Mouse (Mus musculus) myocyte (in vitro differentiated cells): Measurements from ENCODE around the gene Ntan1.

Experiments used
- E2F4 ChIP-seq: IDR thresholded peaks from one replicate; pipeline ENCODE4 v1.6.1; 2011; ENCODE audit warnings: mild to moderate bottlenecking, control low read depth, moderate library complexity; ENCODE audit not compliant: insufficient read depth
- MAX ChIP-seq: IDR thresholded peaks from one replicate; pipeline ENCODE4 v1.6.1; 2011; ENCODE audit warnings: low read depth, mild to moderate bottlenecking, control low read depth
- MYOD1 ChIP-seq, 3 experiments: IDR thresholded peaks; one replicate each; pipeline ENCODE4 v1.6.1; 2011; ENCODE audit warnings: control low read depth in 2 of 3, low read depth in 2 of 3, mild to moderate bottlenecking in 2 of 3, moderate library complexity in 1 of 3; ENCODE audit not compliant: insufficient read length in 2 of 3, control insufficient read depth in 1 of 3
- MYOG ChIP-seq, 3 experiments: IDR thresholded peaks; one replicate each; pipeline ENCODE4 v1.6.1; 2011; ENCODE audit warnings: control low read depth in 2 of 3, low read depth in 2 of 3, mild to moderate bottlenecking in 2 of 3; ENCODE audit not compliant: insufficient read length in 2 of 3, control insufficient read depth in 1 of 3, insufficient read depth in 1 of 3
- POLR2A ChIP-seq: IDR thresholded peaks from one replicate; pipeline ENCODE4 v1.6.1; 2011; ENCODE audit warnings: low read depth, mild to moderate bottlenecking, control low read depth, moderate library complexity; ENCODE audit not compliant: insufficient read length
- POLR2AphosphoS2 ChIP-seq: IDR thresholded peaks from one replicate; pipeline ENCODE4 v1.6.1; 2011; ENCODE audit warnings: low read depth, control low read depth; ENCODE audit not compliant: insufficient read length
- TCF12 ChIP-seq: IDR thresholded peaks from one replicate; pipeline ENCODE4 v1.6.1; 2011; ENCODE audit warnings: mild to moderate bottlenecking, control low read depth; ENCODE audit not compliant: poor library complexity, insufficient read depth, severe bottlenecking
- USF1 ChIP-seq: IDR thresholded peaks from one replicate; pipeline ENCODE4 v1.6.1; 2011; ENCODE audit warnings: low read depth, mild to moderate bottlenecking, control low read depth, moderate library complexity

DNA sequence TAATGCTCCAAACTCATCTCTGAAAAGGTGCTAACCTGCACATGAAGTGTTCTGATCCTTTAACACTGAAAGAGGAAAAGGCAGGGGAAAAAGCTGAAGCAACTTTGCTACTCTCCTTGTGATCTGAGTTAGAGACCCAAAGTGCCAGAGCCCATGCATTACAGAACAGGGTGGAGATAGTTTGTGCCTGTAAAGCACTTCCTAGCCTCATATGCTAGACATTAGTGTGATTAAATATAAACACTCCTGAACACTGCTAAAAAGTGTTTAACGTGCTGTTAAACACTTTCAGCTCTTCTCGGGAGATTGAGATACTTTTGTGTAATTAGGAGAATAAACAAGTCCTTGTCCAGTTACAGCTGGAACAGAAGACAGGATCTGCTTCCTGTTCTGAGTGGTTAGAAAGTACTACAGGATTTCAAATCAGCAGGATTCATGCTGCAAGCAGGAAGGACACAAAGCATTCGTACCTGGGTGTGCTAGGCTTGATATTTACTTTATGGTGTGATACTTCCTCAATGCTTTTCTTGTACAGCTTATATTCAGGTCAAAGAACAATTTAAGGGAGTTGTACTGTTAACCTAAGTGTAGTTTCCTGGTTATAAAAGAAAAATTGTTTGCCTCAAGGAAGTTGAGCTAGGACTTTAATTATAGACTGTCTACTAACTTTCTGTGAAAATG is 64.6 kb downstream of the Ntan1 start:
- TF ChIP-seq POLR2A (no peak), MAX (no peak), MYOD1 (IDR thresholded peaks at IDR 0.05; ENCODE audit: control insufficient read depth in 1 of 3, insufficient read length in 2 of 3, low read depth in 2 of 3) (no peak), USF1 (no peak), E2F4 (no peak), MYOG (IDR thresholded peaks at IDR 0.05; ENCODE audit: control insufficient read depth in 1 of 3, insufficient read depth in 1 of 3, insufficient read length in 2 of 3, low read depth in 2 of 3) (no peak), POLR2AphosphoS2 (no peak), TCF12 (no peak)
